Mouse (Mus musculus): Measurements from ENCODE around the gene Tfpt. TPM values are rescaled to one million over a fixed set of nuclear protein-coding genes. Genes with fewer than 3 reads are reported as not detected.
"Not testable (repeated sequence)": the region's sequence is repeated elsewhere in the genome, so short reads cannot be mapped to it uniquely, and the experiment has no call there.

Gene Tfpt
- total and polyA plus RNA-seq, 3 experiments = 38.2 to 44.0 (median 40.2) TPM

- Histone ChIP-seq H3K27me3 (ENCODE audit: insufficient read depth, low read length) (peaks cover 46% of the 10 kb centered on the region), H3K4me1 (ENCODE audit: insufficient read depth, low read depth, low read length) (no peaks in the 10 kb centered on the region), H3K4me3 (ENCODE audit: low read depth, low read length) (no peak overlapping the region), H3K36me3 (replicated peaks) (no peaks in the 10 kb centered on the region), H3K9me3 (replicated peaks) (no peaks in the 10 kb centered on the region)
- TF ChIP-seq POLR2AphosphoS5 (IDR thresholded peaks at IDR 0.05; ENCODE audit: insufficient replicate concordance, low read depth, low read length) (no peak), GATA1 (IDR thresholded peaks at IDR 0.05; ENCODE audit: borderline replicate concordance, low read length) (no peak), TAL1 (conservative IDR thresholded peaks at IDR 0.05; ENCODE audit: low read depth, low read length) (no peak), GATA2 (IDR thresholded peaks at IDR 0.05; ENCODE audit: borderline replicate concordance, low read depth, low read length) (no peak), CTCF (IDR thresholded peaks at IDR 0.05; ENCODE audit: low read depth, low read length) (no peak)
- ATAC-seq (ENCODE audit: extremely low read depth, insufficient number of reproducible peaks, low FRiP score, poor library complexity, severe bottlenecking) (no peak), DNase-seq (ENCODE audit: low spot score) (no peak)
These were observed 19.3 kb downstream of the Tfpt start for GRCm38 (mm10) chr7:3610437-3610836.

GRCm38 (mm10) chr7:3609082-3609481 is 20.6 kb downstream of the Tfpt start:
- ATAC-seq (ENCODE audit: extremely low read depth, insufficient number of reproducible peaks, low FRiP score, poor library complexity, severe bottlenecking) = no peak
- Histone ChIP-seq H3K9me3 (replicated peaks) (no peaks in the 10 kb centered on the region), H3K36me3 (replicated peaks) (no peaks in the 10 kb centered on the region), H3K4me3 (ENCODE audit: low read depth, low read length) (no peak overlapping the region), H3K27me3 (ENCODE audit: insufficient read depth, low read length) (peaks cover 33% of the 10 kb centered on the region), H3K4me1 (ENCODE audit: insufficient read depth, low read depth, low read length) (no peaks in the 10 kb centered on the region)
- no peak for DNase-seq (ENCODE audit: low spot score)
- TF ChIP-seq POLR2AphosphoS5 (IDR thresholded peaks at IDR 0.05; ENCODE audit: insufficient replicate concordance, low read depth, low read length) = no peak
- TF ChIP-seq GATA2 (IDR thresholded peaks at IDR 0.05; ENCODE audit: borderline replicate concordance, low read depth, low read length) = no peak
- TF ChIP-seq GATA1 (IDR thresholded peaks at IDR 0.05; ENCODE audit: borderline replicate concordance, low read length) = no peak
- no peak for TF ChIP-seq CTCF (IDR thresholded peaks at IDR 0.05; ENCODE audit: low read depth, low read length)
- TF ChIP-seq TAL1 (conservative IDR thresholded peaks at IDR 0.05; ENCODE audit: low read depth, low read length) = no peak

GRCm38 (mm10) chr7:3608668-3609067 is 21.1 kb downstream of the Tfpt start:
- no peak for TF ChIP-seq GATA1 (IDR thresholded peaks at IDR 0.05; ENCODE audit: borderline replicate concordance, low read length)
- no peak for TF ChIP-seq CTCF (IDR thresholded peaks at IDR 0.05; ENCODE audit: low read depth, low read length)
- no peak for TF ChIP-seq GATA2 (IDR thresholded peaks at IDR 0.05; ENCODE audit: borderline replicate concordance, low read depth, low read length)
- no peak for TF ChIP-seq POLR2AphosphoS5 (IDR thresholded peaks at IDR 0.05; ENCODE audit: insufficient replicate concordance, low read depth, low read length)
- TF ChIP-seq TAL1 (conservative IDR thresholded peaks at IDR 0.05; ENCODE audit: low read depth, low read length) = no peak
- no peaks in the 10 kb centered on the region for H3K9me3 ChIP-seq (replicated peaks)
- no peaks in the 10 kb centered on the region for H3K4me1 ChIP-seq (ENCODE audit: insufficient read depth, low read depth, low read length)
- H3K27me3 ChIP-seq (ENCODE audit: insufficient read depth, low read length) = peaks cover 32% of the 10 kb centered on the region
- ATAC-seq (ENCODE audit: extremely low read depth, insufficient number of reproducible peaks, low FRiP score, poor library complexity, severe bottlenecking) (no peak), DNase-seq (ENCODE audit: low spot score) (no peak)
- H3K4me3 ChIP-seq (ENCODE audit: low read depth, low read length) = no peak overlapping the region
- H3K36me3 ChIP-seq (replicated peaks) = no peaks in the 10 kb centered on the region

GRCm38 (mm10) chr7:3607391-3607790 is 22.3 kb downstream of the Tfpt start:
- DNase-seq (ENCODE audit: low spot score) (no peak), ATAC-seq (ENCODE audit: extremely low read depth, insufficient number of reproducible peaks, low FRiP score, poor library complexity, severe bottlenecking) (no peak)
- no peak overlapping the region for H3K4me3 ChIP-seq (ENCODE audit: low read depth, low read length)
- peaks cover 29% of the 10 kb centered on the region for H3K27me3 ChIP-seq (ENCODE audit: insufficient read depth, low read length)
- no peaks in the 10 kb centered on the region for H3K4me1 ChIP-seq (ENCODE audit: insufficient read depth, low read depth, low read length)
- TF ChIP-seq GATA2 (IDR thresholded peaks at IDR 0.05; ENCODE audit: borderline replicate concordance, low read depth, low read length) (no peak), POLR2AphosphoS5 (IDR thresholded peaks at IDR 0.05; ENCODE audit: insufficient replicate concordance, low read depth, low read length) (no peak)
- H3K9me3 ChIP-seq (replicated peaks) = no peaks in the 10 kb centered on the region
- no peaks in the 10 kb centered on the region for H3K36me3 ChIP-seq (replicated peaks)

- DNase-seq (ENCODE audit: low spot score) (peak; percentile 19), ATAC-seq (ENCODE audit: extremely low read depth, insufficient number of reproducible peaks, low FRiP score, poor library complexity, severe bottlenecking) (peak; percentile 40; the same call in 1 of the 2 replicates)
- Histone ChIP-seq H3K9me3 (replicated peaks) (no peaks in the 10 kb centered on the region), H3K4me3 (ENCODE audit: low read depth, low read length) (no peak overlapping the region), H3K4me1 (ENCODE audit: insufficient read depth, low read depth, low read length) (no peaks in the 10 kb centered on the region), H3K36me3 (replicated peaks) (no peaks in the 10 kb centered on the region), H3K27me3 (ENCODE audit: insufficient read depth, low read length) (peaks cover 26% of the 10 kb centered on the region)
- TF ChIP-seq CTCF (IDR thresholded peaks at IDR 0.05; ENCODE audit: low read depth, low read length) = 0 out of 2 replicates have a peak, but pooled peaks have one; percentile 8
- TF ChIP-seq TAL1 (conservative IDR thresholded peaks at IDR 0.05; ENCODE audit: low read depth, low read length) = no peak
- TF ChIP-seq GATA2 (IDR thresholded peaks at IDR 0.05; ENCODE audit: borderline replicate concordance, low read depth, low read length) = no peak
- TF ChIP-seq GATA1 (IDR thresholded peaks at IDR 0.05; ENCODE audit: borderline replicate concordance, low read length) = no peak
These were observed 22.9 kb downstream of the Tfpt start for GRCm38 (mm10) chr7:3606798-3607197.

- peak; percentile 15 for DNase-seq (ENCODE audit: low spot score)
- Histone ChIP-seq H3K27me3 (ENCODE audit: insufficient read depth, low read length) (peaks cover 7% of the 10 kb centered on the region), H3K9me3 (replicated peaks) (no peaks in the 10 kb centered on the region), H3K4me1 (ENCODE audit: insufficient read depth, low read depth, low read length) (no peaks in the 10 kb centered on the region; the same call in 1 of the 2 replicates), H3K36me3 (replicated peaks) (no peaks in the 10 kb centered on the region), H3K4me3 (ENCODE audit: low read depth, low read length) (no peak overlapping the region)
- peak; percentile 54; the same call in 1 of the 2 replicates for ATAC-seq (ENCODE audit: extremely low read depth, insufficient number of reproducible peaks, low FRiP score, poor library complexity, severe bottlenecking)
- TF ChIP-seq GATA2 (IDR thresholded peaks at IDR 0.05; ENCODE audit: borderline replicate concordance, low read depth, low read length) = no peak
- peak; percentile 45; the same call in 1 of the 2 replicates for TF ChIP-seq CTCF (IDR thresholded peaks at IDR 0.05; ENCODE audit: low read depth, low read length)
These were observed 28.6 kb downstream of the Tfpt start for GRCm38 (mm10) chr7:3601119-3601518.

GRCm38 (mm10) chr7:3597755-3598154 is 32.0 kb downstream of the Tfpt start:
- not testable (repeated sequence) for H3K36me3 ChIP-seq (replicated peaks); H3K27me3 ChIP-seq (ENCODE audit: insufficient read depth, low read length); H3K4me1 ChIP-seq (ENCODE audit: insufficient read depth, low read depth, low read length); H3K4me3 ChIP-seq (ENCODE audit: low read depth, low read length); H3K9me3 ChIP-seq (replicated peaks); DNase-seq (ENCODE audit: low spot score); ATAC-seq (ENCODE audit: extremely low read depth, insufficient number of reproducible peaks, low FRiP score, poor library complexity, severe bottlenecking)

Measured in G1E (cell line).